Mouse (Mus musculus) small intestine, adult 2 months (tissue): ENCODE data around the gene Galk1. TPM values are rescaled to one million over a fixed set of nuclear protein-coding genes. Genes with fewer than 3 reads are reported as not detected.

ENCODE experiments used
- H3K27ac ChIP-seq: fragments of 200-500 bp; 2 replicates; pipeline ENCODE4 v1.5.1; 2012; ENCODE audit warnings: low read depth, low read length, control low read depth, inconsistent platforms; ENCODE audit not compliant: insufficient read depth
- H3K27me3 ChIP-seq: fragments of 200-500 bp; 2 replicates; pipeline ENCODE4 v1.6.1; 2012; ENCODE audit warnings: mild to moderate bottlenecking, moderate library complexity, low read length, inconsistent platforms; ENCODE audit not compliant: control insufficient read depth, insufficient read depth
- H3K36me3 ChIP-seq: fragments of 200-500 bp; 2 replicates; pipeline ENCODE4 v1.6.1; 2012; ENCODE audit warnings: mild to moderate bottlenecking, low read length, control low read depth, inconsistent platforms; ENCODE audit not compliant: control insufficient read depth, insufficient read depth
- H3K4me1 ChIP-seq: fragments of 200-500 bp; 2 replicates; pipeline ENCODE4 v1.6.1; 2012; ENCODE audit warnings: low read length, inconsistent platforms, mixed read lengths; ENCODE audit not compliant: control insufficient read depth, insufficient read depth, insufficient read length
- H3K4me3 ChIP-seq: fragments of 200-500 bp; 2 replicates; pipeline ENCODE4 v1.5.1; 2012; ENCODE audit warnings: low read depth, mild to moderate bottlenecking, control low read depth, inconsistent platforms, low read length, moderate library complexity
- CTCF ChIP-seq: fragments of 200-500 bp; IDR thresholded peaks from 2 replicates; pipeline ENCODE4 v1.5.1; 2012; ENCODE audit warnings: low read depth, mild to moderate bottlenecking, control low read depth, inconsistent platforms, low read length, moderate library complexity, mixed read lengths; ENCODE audit not compliant: insufficient replicate concordance, insufficient read length; ENCODE audit errors: extremely low read depth
- POLR2A ChIP-seq: fragments of 200-500 bp; IDR thresholded peaks from 2 replicates; pipeline ENCODE4 v1.6.1; 2012; ENCODE audit warnings: low read depth, mild to moderate bottlenecking, control low read depth, inconsistent platforms, low read length, moderate library complexity
- WGBS: fragments of 180-500 bp; shearing (Covaris S2); methylation state at CpG from one replicate; pipeline ENCODE4 v1.1.7; 2018; 5-methylcytosine and 5-hydroxymethylcytosine counted together
- polyA plus RNA-seq: library from polyadenylated mRNA; depleted of rRNA; stranded (reverse); fragments of >200 nt; gene quantifications from 2 replicates; pipeline ENCODE4 v1.2.3, GENCODE M21; 2012

The Galk1 gene
- polyA plus RNA-seq, 1 experiment: 53.3 TPM

DNA sequence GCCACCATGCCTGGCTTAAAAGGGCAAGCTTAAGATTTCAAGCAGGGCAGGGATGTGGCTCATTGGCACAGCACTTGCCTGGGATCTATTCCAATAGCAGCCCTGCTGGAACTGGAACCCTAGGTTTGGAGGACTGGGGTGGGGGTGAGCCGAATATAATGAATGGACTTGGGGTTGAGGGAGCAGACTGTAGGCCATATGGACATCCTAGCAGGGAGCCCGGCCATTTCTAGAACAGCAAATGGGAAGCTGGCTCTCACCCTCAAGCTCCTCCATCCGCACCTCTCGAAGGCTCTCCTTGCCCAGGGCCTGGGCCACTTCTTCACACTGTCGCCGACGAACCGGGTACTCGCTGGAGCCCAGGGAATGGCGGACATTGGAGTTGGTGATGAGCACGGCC is 2.9 kb downstream of the Galk1 start:
- 95% methylated on average over 11 of the region's 11 CpGs for WGBS

DNA sequence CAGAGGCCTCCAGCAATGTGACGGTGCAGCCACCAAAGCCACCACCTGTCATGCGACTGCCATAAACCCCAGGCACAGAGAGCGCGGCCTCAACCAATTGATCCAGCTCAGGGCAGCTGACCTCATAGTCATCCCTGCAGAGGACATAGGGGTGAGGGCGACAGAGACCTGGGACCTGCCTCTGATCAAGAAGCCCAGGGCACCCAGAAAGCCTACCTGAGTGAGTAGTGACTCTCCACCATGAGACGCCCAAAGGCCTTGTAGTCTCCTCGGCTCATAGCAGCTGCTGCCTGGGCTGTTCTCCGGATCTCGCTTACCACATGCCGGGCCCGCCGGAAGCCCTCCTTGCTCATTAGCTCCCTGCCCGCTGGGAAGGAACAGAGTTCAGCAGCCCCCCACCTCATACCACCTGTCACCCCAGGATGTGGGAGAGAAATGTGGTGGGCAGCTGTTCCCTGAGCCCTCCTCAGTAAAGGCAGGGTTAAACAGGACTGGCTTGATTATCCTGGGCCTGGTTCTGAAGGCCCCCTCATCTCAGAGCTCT is 3.6 kb downstream of the Galk1 start:
- WGBS: 95% methylated on average over 13 of the region's 13 CpGs
- TF ChIP-seq POLR2A (no peak), CTCF (no peak)

More for the DNA sequence above, 2.9 kb downstream of the Galk1 start:
- Histone ChIP-seq H3K4me1 (peaks cover 31% of the 10 kb centered on the region), H3K27me3 (no peaks in the 10 kb centered on the region), H3K27ac (no peak overlapping the region), H3K4me3 (no peak overlapping the region), H3K36me3 (peaks cover 24% of the 10 kb centered on the region)
- TF ChIP-seq POLR2A (no peak), CTCF (no peak)

GRCm38 (mm10) chr11:116008411-116008810 is 4.1 kb downstream of the Galk1 start:
- H3K27ac ChIP-seq: no peak overlapping the region
- peaks cover 36% of the 10 kb centered on the region for H3K4me1 ChIP-seq
- no peak overlapping the region for H3K4me3 ChIP-seq
- peaks cover 29% of the 10 kb centered on the region for H3K36me3 ChIP-seq
- no peaks in the 10 kb centered on the region for H3K27me3 ChIP-seq
- no peak for TF ChIP-seq CTCF
- no peak for TF ChIP-seq POLR2A
- WGBS: 81% methylated on average over 11 of the region's 11 CpGs

More for the DNA sequence above, 3.6 kb downstream of the Galk1 start:
- Histone ChIP-seq H3K4me1 (peaks cover 35% of the 10 kb centered on the region), H3K27me3 (no peaks in the 10 kb centered on the region), H3K4me3 (no peak overlapping the region), H3K36me3 (peaks cover 24% of the 10 kb centered on the region), H3K27ac (no peak overlapping the region)

DNA sequence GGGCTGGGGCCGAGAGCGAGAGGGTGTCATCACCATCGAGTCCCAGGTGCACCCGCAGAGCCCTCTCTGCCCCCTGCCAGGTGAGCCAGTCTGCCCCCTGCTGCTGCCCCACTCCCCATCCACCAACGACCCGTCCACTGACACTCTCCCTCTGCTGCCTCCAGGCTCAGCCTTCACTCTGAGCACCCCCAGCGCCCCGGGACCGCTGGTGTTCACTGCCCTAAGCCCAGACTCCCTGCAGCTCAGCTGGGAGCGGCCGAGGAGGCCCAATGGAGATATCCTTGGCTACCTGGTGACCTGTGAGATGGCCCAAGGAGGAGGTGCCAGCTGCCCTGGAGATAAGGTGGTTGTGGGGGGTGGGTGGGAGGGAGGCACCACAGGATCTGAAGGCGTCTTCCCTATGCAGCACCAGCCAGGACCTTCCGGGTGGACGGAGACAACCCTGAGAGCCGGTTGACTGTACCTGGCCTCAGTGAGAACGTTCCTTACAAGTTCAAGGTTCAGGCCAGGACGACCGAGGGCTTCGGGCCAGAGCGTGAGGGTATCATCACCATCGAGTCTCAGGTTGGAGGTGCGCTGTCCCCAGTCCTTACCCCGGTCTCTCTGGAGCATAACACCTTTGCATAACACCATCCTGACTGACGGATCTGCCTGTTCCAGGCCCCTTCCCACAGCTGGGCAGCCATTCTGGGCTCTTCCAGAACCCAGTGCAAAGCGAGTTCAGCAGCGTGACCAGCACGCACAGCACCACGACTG is 5.2 kb downstream of the Galk1 start:
- TF ChIP-seq POLR2A (no peak), CTCF (no peak)
- H3K27ac ChIP-seq: no peak overlapping the region
- H3K27me3 ChIP-seq: no peaks in the 10 kb centered on the region
- H3K4me1 ChIP-seq: peaks cover 29% of the 10 kb centered on the region
- H3K4me3 ChIP-seq: no peak overlapping the region
- H3K36me3 ChIP-seq: peaks cover 34% of the 10 kb centered on the region
- WGBS: 91% methylated on average over 28 of the region's 28 CpGs

DNA sequence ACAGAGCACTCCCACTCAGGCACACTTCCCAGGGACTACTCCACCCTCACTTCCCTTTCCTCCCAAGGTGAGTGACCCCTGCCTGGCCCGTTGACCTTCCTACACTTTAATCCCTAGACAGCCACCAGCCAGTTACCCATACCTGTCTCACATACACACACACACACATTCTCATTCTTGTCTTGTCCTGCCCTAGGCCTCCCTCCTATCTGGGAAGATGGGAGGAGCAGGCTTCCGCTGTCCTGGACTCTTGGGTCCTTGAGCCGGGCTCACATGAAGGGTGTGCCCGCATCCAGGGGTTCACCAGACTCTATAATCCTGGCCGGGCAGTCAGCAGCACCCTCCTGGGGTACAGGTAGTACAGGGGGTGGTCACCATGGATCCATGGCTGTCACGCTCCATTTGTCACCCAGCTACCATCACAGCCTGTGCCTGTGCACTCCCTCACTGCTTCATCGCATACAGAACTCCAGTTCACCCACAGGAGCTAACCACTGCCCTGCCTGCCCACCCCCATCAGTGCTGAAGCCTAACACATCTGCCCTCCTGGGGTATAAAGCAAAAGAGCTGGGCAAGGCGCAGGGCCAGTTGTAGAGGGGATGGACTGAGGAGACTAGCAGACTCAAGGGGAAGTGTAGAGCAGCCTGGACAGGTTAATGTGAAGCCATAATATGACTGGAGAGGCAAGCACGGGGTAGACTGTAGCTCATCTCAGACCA is 6.7 kb downstream of the Galk1 start:
- H3K36me3 ChIP-seq: peaks cover 39% of the 10 kb centered on the region
- peak overlapping the region; percentile 76 for H3K27ac ChIP-seq
- H3K4me1 ChIP-seq: peaks cover 24% of the 10 kb centered on the region
- no peaks in the 10 kb centered on the region for H3K27me3 ChIP-seq
- TF ChIP-seq POLR2A (no peak), CTCF (no peak)
- 47% methylated on average over 9 of the region's 9 CpGs for WGBS
- H3K4me3 ChIP-seq: peak overlapping the region; percentile 56; the same call in 1 of the 2 replicates

DNA sequence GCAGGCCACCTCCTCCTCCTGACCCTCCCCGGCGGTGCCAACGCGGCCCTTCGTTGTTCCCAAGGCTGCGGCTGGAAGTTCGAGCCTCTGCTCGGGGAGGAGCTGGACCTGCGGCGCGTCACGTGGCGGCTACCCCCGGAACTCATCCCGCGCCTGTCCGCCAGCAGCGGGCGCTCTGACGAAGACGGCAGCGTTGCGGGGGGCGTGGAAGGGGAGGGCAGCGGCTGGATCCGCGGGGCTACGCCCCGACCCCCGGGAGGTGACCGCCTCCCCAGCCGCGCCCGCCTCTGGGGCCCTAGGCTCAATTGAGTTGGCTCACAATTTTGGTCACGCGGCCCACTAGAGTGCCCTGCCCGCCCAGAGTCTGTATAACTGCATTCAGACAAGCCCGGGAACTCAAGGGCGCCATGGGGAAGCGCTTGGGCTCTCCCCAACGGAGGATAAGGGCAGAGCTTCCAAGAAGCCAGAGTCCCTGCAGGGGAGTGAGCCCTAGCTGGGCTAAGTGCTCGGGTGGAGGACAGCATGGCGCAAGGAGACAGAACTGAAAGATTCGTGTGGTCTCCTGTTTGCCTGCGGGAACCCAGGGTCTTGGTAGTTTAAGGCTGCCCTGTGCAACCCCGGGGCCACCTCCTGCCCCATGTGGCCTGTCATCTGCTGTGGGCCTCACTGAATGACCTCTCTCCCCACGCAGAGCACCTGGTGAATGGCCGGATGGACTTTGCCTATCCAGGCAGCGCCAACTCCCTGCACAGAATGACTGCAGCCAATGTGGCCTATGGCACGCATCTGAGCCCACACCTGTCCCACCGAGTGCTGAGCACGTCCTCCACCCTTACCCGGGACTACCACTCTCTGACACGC is 7.4 kb downstream of the Galk1 start:
- Histone ChIP-seq H3K4me1 (peaks cover 24% of the 10 kb centered on the region), H3K4me3 (peak overlapping the region; percentile 56), H3K27me3 (no peaks in the 10 kb centered on the region), H3K27ac (peak overlapping the region; percentile 76), H3K36me3 (peaks cover 45% of the 10 kb centered on the region)
- TF ChIP-seq POLR2A (no peak), CTCF (peak; percentile 47)
- WGBS: 4% methylated on average over 54 of the region's 54 CpGs
